Mouse (Mus musculus) olfactory bulb, adult 2 months (tissue): ENCODE data around the gene Mpv17.

Source experiments
- CTCF ChIP-seq: fragments of 200-500 bp; IDR thresholded peaks from 2 replicates; pipeline ENCODE4 v1.5.1; 2012; ENCODE audit warnings: low read depth, mild to moderate bottlenecking, low read length, moderate library complexity; ENCODE audit not compliant: insufficient read depth
- POLR2A ChIP-seq: fragments of 200-500 bp; IDR thresholded peaks from 2 replicates; pipeline ENCODE4 v1.6.1; 2012; ENCODE audit warnings: mild to moderate bottlenecking, low read depth, low read length, moderate library complexity; ENCODE audit not compliant: insufficient read depth

GRCm38 (mm10) chr5:31183678-31184077, 29.6 kb upstream of the Mpv17 start:
- no peak for TF ChIP-seq POLR2A
- no peak for TF ChIP-seq CTCF
